Mouse (Mus musculus) layer of hippocampus, adult 2 months (tissue): ENCODE data around the gene Tfap2d. TPM values are rescaled to one million over a fixed set of nuclear protein-coding genes. Genes with fewer than 3 reads are reported as not detected.

Experiments used
- DNase-seq, 2 experiments: peaks; one replicate each; pipeline ENCODE4 v3.0.0; 2022; ENCODE audit warnings: low spot score in 2 of 2
- H3K27ac ChIP-seq: fragments of 200-600 bp; 2 replicates; pipeline ENCODE4 v1.8.1; 2022
- H3K4me3 ChIP-seq: fragments of 200-600 bp; 2 replicates; pipeline ENCODE4 v1.8.1; 2022; ENCODE audit warnings: mild to moderate bottlenecking
- CTCF ChIP-seq: fragments of 200-600 bp; conservative IDR thresholded peaks from 2 replicates; pipeline ENCODE4 v1.8.1; 2022; ENCODE audit warnings: antibody characterized with exemption, mild to moderate bottlenecking, moderate library complexity
- total RNA-seq, 2 experiments: library from RNA; stranded (reverse); gene quantifications; 2 replicates each; pipeline ENCODE4 v1.2.3; 2021

Gene Tfap2d
- total RNA-seq, 2 experiments from 2014 or later = not detected

DNA sequence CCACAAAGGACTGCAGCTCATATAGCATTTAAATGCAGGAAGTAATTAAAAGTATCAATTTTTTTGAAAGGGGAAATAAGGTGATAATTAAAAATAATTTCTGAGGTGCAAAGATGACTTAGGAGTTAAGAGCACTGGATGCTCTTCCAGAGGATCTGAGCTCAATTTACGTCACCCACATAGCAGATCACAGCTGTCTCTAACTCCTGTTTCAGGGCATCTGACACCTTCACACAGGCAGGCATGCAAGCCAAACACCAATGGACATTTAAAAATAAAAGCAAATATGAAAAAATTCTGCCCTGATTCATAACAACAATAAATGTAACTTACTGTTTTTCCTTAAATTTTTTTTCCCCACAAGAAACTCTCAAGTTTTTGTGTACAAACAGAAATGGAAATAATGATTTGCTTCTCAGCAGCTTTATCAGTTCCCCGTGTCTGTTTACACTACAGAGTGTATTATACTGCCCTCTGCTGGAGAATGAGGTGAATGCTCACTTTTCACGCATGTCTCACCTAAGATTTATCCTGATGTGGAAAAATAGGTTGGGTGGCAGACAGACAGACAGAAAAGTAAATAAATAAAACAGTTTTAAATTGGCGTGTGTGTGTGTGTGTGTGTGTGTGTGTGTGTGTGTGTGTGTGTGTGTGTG, 76.0 kb downstream of the Tfap2d start:
- H3K4me3 ChIP-seq = no peak overlapping the region
- no peak overlapping the region for H3K27ac ChIP-seq
- peak; percentile 78 for TF ChIP-seq CTCF
- DNase-seq = peak; percentile 15 to 44

DNA sequence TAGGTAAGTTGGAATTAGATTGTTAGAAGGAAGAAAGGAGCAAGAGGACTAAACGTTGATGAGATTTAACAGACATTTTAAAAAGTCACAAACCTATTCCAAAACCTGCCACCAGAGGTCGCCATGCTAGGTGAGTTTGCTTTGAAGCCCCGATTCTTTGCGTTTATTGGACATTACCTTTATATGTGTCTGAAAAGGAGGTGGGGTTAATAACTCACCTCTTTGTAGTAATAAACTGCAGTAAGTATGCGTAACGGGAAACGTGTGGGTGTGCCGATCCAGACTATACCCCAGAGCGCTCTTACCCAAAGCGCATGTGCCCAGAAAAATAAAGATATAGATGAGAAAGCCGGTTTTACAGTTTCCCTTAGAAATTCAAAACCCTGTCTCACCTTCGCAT, 102.8 kb downstream of the Tfap2d start:
- peak; percentile 88 for TF ChIP-seq CTCF
- Histone ChIP-seq H3K4me3 (peak overlapping the region; percentile 34), H3K27ac (no peak overlapping the region)
- peak; percentile 8 to 55 for DNase-seq

DNA sequence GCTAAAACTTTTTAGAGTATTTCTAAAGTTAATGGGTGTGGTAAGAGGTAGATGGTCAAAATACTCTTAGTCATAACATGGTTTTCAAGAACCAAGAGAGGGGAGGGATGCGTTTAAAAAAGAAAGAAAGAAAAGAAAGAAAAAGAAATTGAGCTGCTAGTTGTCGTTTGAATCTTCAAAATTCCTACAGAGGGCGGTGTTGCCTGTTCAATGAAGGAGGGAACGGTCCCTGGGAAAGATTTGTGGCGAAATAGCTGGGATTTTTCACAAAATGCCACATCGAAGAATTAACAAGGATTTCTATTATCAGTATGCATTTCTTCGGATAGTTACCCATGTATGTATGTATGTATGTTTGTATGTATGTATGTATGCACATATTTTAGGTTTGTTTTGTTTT, 103.4 kb downstream of the Tfap2d start:
- TF ChIP-seq CTCF = peak; percentile 66
- DNase-seq = peak in 1 of 2 experiments; percentile 7
- H3K4me3 ChIP-seq = peak overlapping the region; percentile 34; the same call in 1 of the 2 replicates
- no peak overlapping the region for H3K27ac ChIP-seq

DNA sequence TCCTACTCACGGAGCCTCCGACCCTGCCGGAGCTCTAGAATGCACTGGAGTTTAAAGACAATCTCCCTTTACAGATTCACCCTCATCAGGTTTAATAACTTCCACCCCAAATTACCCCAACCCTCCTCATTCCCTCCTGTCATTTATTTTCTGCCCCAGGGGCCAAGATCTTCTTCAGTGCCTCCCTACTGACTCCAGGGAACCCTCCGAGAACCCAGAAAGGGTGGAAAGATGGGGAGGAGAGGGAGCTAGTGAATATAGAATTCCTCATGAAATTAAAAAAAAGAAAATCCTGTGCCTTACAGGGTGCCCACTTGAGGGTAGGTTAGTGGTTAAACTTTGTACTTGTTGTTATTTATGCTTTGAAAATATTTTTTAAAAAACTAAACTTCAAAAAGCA, 104.8 kb downstream of the Tfap2d start:
- Histone ChIP-seq H3K27ac (no peak overlapping the region), H3K4me3 (no peak overlapping the region)
- no peak for DNase-seq
- no peak for TF ChIP-seq CTCF

DNA sequence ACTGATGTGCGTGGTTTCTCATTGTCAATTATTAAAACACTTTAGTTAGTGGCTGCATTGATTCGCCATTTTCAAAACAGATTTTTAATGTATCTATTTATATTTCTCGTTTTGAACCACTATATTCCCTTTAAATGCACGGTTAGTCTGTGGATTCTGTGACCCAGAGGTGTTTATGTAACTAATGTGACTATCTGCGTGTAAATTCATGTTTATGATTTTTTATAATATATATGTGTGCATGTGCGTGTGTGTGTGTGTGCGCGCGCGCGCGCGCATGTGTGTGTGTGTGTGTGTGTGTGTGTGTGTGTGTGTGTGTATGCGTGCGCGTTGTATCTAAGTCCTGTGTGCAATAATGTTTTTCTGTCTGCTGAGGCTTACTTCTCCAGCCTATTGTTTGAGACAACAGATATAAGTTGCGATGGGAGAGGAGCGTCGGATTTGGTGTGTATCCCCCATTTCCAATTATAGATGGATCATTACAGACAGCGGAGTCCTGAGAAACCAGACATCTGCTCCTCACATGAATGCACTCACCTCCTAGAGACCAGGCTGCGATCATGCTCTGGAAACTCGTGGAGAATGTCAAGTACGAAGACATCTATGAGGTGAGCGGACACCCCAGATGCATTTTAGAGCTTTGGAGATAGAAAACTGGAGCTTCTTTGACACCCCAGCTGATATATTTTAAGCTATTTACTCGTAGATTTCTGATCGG, 106.0 kb downstream of the Tfap2d start, which contains the start of gene Tfap2b:
Gene Tfap2b, plus strand, starts transcription at position 274 of the 718 bp plus-strand sequence.
- TF ChIP-seq CTCF = no peak
- H3K4me3 ChIP-seq = no peak within 1 kb of the TSS
- H3K27ac ChIP-seq = no peak within 1 kb of the TSS
- DNase-seq = no peak

DNA sequence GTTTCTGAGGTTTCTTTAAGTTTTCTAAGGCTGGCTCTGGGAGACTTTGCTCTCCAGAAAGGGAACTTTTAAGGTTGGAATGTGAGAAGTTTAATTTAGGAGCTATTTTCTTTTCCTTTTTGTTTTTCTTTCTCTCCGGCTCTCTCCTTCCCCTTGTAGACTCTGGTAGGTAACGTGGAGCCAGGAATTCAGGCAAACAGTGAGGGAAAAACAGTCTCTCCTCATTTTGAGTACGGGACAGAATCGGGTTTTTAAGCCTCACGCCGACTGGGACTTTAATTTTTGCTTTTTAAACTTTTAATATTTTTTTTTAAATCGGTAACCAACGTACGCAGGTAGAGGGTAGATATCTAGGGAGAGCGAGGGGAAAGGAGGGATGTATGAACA, 106.5 kb downstream of the Tfap2d start:
- DNase-seq = no peak
- Histone ChIP-seq H3K4me3 (no peak overlapping the region), H3K27ac (no peak overlapping the region)
- no peak for TF ChIP-seq CTCF

DNA sequence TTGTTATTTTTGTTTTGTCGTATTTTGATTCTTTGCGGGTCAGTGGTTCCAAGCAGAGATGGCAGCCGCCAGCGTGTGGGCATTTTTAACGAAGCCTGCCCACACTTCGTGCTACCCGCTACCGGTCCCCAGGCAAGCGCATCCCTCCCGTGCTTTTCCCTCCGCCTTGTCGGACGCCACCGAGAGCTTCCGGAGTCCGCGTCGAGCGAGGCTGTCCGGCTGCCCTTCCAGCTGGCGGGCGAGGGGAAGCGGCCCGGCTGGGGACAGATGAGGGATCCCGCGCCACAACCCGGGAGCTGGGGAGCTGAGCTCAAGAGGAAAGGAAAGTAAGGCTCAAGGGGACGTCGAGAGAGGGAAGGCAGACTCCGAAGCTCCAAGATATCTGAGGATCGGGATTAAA, 107.0 kb downstream of the Tfap2d start:
- no peak for TF ChIP-seq CTCF
- no peak for DNase-seq
- no peak overlapping the region for H3K27ac ChIP-seq
- no peak overlapping the region for H3K4me3 ChIP-seq

DNA sequence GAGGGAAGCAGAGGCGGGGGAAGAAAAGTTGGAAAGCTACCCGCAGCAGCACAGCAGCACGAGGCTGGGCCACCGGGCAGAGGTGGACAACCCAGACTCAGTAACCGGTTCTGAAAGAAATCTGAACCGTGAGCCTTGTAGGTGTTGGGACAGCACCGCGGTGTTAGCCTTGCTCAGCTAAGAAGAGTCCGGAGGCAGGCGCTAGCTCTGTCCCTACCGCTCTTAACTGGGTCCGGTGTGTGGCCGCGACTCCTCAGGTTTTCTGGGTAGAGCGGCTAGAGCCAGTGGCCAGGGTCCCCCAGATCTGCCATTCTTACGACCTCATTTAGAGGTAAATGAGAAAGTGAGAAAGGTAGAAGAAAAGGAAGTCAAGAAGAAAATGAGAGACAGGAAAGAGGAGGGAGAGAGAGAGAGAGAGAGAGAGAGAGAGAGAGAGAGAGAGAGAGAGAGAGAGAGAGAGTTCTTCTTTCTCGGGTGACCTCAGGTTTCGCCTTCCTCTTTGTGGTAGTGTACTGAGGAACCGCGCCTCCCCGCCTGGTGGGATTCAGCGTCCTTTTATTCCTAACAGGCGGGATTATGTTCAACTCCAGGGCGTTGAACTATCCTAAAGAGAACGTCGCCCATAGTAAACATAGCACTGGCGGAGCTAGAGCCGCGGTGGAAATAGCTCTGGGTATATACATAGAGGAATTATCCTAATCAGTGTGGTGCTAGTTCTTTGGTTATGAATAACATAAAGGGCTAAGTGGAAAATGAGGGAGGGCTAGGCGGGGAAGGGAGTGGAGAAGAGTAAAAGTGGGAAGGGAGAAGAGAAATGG, 107.6 kb downstream of the Tfap2d start:
- no peak overlapping the region for H3K4me3 ChIP-seq
- no peak for DNase-seq
- no peak for TF ChIP-seq CTCF
- no peak overlapping the region for H3K27ac ChIP-seq

DNA sequence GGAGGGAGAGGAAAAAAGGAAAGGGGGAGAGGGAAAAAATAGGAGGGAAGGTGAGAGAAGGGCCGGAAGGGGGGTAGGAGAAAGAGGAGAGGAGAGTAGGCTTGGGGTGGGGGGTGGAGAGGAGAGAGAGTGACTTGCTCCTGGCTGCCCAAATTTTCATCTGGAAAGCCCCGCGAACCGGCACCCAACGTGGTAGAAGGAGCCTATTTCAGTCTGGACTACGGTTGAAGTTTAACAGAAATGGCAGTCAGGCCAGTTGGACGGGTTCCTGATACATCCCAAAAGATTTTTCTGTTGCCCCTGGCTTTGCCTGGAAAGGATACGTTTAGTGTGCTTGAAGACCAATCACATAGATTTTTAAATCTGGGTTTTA, 108.2 kb downstream of the Tfap2d start:
- TF ChIP-seq CTCF = no peak
- no peak for DNase-seq
- Histone ChIP-seq H3K4me3 (no peak overlapping the region), H3K27ac (no peak overlapping the region)

DNA sequence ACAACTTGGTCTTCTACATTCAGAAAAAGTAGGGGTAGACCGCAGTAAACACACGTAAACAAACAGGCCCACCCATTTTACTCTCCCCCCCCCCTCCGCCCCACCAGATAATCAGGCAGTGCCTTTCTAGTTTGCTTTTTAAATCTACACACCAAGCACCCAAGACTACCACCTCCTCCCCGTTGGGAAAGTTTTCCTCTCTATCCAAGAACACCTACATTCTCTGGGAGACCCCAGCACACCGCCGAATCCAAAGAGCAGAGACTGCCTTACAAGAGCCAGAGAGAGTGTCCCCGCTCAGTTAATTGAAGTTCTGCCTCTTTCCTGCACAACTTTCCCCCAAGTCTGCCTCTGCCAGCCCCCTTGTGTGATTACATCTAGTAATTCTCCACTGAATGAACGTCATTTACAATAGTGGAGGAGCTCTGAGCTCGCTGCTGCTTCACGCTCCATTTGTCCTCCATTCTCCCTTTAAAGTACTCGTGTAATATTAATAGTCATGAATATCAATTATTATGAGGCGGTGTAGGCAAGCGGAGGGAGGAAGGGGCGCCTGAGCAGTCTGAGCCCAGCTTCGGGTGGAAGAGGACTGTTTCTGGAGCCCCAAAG, 108.8 kb downstream of the Tfap2d start:
- no peak for TF ChIP-seq CTCF
- Histone ChIP-seq H3K27ac (no peak overlapping the region), H3K4me3 (no peak overlapping the region)
- no peak for DNase-seq

DNA sequence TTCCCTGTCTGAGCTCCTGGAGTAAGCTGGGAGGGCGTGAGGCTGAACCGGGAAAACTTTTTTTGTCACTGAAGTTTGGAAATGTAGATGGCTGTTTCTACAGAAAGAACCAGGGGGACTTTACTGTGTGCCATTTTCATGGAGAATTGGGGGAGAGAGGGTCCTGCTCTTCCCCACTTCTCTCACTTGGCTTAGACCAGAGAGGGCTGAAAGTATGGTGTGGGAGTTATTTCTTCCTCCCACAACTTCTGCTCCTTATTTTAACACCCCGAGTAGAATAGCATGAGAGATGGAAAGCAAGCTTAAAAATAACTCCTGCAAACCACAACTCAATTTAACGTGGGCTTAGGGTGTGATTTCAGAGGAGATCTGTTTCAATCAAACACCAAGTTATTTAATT, 109.9 kb downstream of the Tfap2d start:
- no peak overlapping the region for H3K4me3 ChIP-seq

DNA sequence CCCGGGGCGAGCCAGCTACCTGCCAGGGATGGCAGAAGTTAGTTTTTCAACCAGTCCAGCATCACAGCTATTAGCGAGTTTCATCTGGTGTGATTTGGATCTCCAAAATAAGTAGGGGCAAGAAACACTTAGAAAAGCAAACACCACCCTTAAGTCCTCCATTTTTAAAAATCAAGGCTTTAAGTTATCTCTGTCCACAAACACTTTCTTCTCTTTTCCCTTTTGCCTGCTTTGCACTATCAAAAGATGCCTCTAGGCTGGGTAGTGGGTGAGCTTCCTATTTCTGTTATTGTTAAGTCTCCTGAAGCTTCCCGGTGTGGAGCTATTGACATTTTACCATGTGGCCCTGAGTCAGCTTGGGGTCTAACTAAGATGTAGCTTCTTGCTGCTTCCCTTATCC, 110.3 kb downstream of the Tfap2d start:
- Histone ChIP-seq H3K4me3 (no peak overlapping the region), H3K27ac (no peak overlapping the region)
- DNase-seq = no peak
- no peak for TF ChIP-seq CTCF

More for the DNA sequence above, 109.9 kb downstream of the Tfap2d start:
- DNase-seq = no peak
- no peak overlapping the region for H3K27ac ChIP-seq
- TF ChIP-seq CTCF = no peak
